Mouse (Mus musculus): Measurements from ENCODE around the gene Shc3.

The Shc3 gene

GRCm38 (mm10) chr13:51381498-51381897 is 187.7 kb downstream of the Shc3 start:
- DNase-seq (ENCODE audit: extremely low read depth, low read depth) = no peak
